Mouse (Mus musculus) E14TG2a.4 (cell line): Measurements from ENCODE around the gene Ercc8.

ENCODE experiments used
- CTCF ChIP-seq: conservative IDR thresholded peaks from 2 replicates; pipeline ENCODE4 v1.5.1; 2014; ENCODE audit warnings: low read length
- NANOG ChIP-seq: IDR thresholded peaks from 2 replicates; pipeline ENCODE4 v1.6.1; 2014; ENCODE audit warnings: borderline replicate concordance, low read length, mixed read lengths
- POU5F1 ChIP-seq: IDR thresholded peaks from 2 replicates; pipeline ENCODE4 v1.6.1; 2014; ENCODE audit warnings: low read length, borderline replicate concordance

- TF ChIP-seq CTCF (no peak), POU5F1 (no peak), NANOG (no peak)
Observed at GRCm38 (mm10) chr13:108214081-108214484, 55.6 kb downstream of the Ercc8 start, which contains the start of gene Elovl7.
